Mouse (Mus musculus) mouse embryonic stem cell (cell line): Measurements from ENCODE around the gene Ifna6.

Experiments
- in situ Hi-C, 2 experiments: fragments of 300-500 bp; cut with MboI; formaldehyde crosslinking; loops; 1 replicate in 1 of 2; 3 replicates in 1 of 2; pipeline ENCODE4 v1.14.3; 2019 to 2020; ENCODE audit warnings: low sequenced_read_pairs in 2 of 2, low pct_unique_long_range_greater_than_20kb in 1 of 2, mixed read lengths in 1 of 2; ENCODE audit not compliant: unreplicated experiment in 1 of 2

Gene Ifna6

DNA sequence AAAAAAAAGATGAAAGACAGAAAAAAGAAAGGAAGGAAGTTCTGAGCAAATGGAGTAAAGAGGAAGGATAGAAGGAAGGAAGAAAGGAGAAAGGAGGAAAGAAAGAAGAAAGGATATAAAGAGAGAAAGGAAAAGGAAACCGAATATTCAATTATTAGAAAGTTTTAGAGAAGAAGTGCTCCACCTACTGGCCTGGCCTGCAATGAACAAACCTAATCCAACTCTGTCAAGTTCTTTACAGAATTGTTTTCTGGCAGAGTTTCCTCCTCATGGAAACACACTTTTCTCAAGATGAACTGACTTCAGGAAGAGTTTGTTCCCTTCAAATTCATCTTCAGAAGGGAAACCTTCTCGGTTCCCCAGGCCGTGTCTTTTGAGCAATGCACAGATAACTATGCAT, 11.6 kb downstream of the Ifna6 start:
- in situ Hi-C loops: no loop called here

DNA sequence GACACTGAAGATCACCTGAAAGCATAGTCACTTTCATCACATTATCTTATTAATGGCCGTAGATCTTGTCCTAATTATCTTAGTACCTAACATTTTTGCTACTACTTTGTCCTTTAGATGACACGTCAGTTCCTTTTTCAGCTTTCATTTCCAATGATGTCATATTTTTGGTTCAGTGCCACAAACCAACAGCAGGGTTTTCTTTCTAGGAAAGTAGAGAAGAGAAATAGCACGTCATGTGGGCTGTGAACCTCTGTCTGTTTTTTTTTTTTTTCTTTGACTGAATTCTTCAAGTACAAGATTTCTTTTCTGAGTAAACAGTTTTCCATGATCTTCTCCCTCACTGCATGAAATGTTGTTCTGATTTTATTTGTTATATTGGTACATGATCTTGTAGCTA, 12.8 kb downstream of the Ifna6 start:
- in situ Hi-C loops: no loop called here

- in situ Hi-C loops: no loop called here
Measured at GRCm38 (mm10) chr4:88841438-88841911, 14.3 kb downstream of the Ifna6 start, which contains the start of gene Ifna4. Gene Ifna4, plus strand, starts transcription at chr4:88841861.

GRCm38 (mm10) chr4:88845334-88845733, 18.1 kb downstream of the Ifna6 start:
- in situ Hi-C loops: no loop called here

DNA sequence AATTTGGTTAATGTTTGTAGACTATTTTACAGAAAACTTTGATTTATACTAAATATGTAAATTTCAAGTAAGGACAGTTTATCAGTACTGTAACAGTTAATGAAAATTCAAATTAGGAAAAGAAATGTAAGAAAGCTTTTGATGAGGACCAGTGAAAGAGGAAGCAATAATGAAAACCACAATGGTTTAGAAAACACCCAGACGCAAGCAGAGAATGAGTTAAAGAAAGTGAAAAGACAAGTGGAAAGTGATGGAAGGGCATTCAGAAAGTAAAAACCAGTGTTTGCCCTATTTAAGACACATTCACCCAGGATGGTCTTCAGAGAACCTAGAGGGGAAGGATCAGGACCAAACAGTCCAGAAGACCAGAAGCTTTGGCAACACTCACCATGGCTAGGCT, 22.5 kb downstream of the Ifna6 start, which contains the start of gene Ifna1:
TSS of gene Ifna1 (plus strand) at position 390 of the 400 bp plus-strand sequence.
- in situ Hi-C loops: no loop called here

GRCm38 (mm10) chr4:88851026-88851763, 24.0 kb downstream of the Ifna6 start:
- in situ Hi-C loops: no loop called here

- in situ Hi-C loops: no loop called here
Measured at GRCm38 (mm10) chr4:88859214-88859613, 32.0 kb downstream of the Ifna6 start.

DNA sequence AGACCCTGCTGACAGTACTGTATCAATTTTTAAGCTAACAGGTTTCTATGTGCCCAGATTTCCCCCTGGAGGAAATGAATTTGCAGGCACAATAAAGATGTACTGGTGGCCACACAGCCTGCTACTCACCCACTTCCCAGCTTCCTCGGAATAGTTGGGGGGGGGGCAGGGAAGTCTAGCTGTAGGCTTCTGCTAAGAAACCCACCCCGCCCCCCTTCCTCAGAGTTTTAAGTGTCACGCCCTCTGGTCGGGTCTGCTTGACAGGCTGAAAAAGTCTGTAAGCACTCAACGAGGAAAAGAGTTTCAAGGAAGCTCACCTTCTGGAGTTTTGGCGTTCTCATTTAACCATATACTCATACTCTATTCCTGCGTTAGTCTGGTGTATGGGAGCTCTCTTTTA, 36.1 kb downstream of the Ifna6 start:
- in situ Hi-C loops: no loop called here

- in situ Hi-C loops: no loop called here
Measured at GRCm38 (mm10) chr4:88864599-88864998, 37.4 kb downstream of the Ifna6 start.

DNA sequence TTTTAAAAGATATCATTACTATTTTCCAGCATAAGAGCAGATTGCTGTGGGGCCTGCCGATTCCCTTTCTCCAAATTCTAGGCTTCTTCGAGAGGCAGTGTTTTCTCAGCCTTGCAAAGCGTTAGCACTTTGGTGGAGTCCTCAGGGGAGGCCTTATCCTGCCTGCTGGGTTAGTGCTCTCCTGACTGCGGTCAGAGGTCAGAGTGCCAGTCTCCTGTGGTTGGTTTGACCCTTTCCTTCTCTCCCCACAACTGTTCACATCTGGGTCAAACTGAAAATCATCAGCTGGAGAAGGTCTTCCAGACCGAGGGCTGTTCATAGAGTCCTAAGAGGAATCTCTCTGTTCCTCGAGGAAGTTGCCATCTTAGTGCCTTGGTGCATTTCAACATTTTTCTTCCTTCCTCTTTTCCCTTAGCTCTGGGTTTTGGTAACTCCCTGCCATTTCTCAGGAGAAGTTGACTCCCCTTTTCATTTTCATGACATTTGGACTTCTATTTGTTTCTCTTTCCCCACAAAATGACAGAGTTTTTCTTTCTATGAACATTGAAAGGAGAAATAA, 37.9 kb downstream of the Ifna6 start:
- in situ Hi-C loops: no loop called here

DNA sequence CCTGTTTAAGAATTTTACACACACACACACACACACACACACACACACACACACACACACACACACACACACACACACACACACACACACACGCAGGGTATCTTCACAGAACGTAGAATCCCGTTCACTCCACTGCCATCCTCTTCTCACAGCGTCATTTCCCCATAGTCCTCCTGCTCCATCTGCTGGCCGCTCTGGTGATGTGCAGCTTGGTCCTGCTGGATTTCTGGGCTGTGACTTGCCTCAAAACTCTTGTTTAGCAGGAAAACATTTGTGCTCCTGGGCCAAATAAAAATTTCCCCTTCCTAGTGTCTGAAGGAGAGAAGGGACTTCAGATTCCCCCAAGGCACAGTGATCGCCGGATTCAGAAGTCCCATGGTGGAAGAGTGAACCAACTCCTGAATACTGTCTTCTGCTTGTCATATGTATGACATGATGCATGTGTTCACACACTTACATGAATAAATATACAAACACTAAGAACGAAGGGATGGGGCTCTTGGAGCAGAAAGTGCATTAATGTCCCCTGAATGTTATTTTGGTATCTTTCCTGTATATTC, 40.2 kb downstream of the Ifna6 start:
- in situ Hi-C loops: no loop called here

GRCm38 (mm10) chr4:88867926-88868911, 41.0 kb downstream of the Ifna6 start:
- in situ Hi-C loops: no loop called here

- in situ Hi-C loops: no loop called here
Measured at GRCm38 (mm10) chr4:88872691-88873090, 45.5 kb downstream of the Ifna6 start.

- in situ Hi-C loops: no loop called here
Measured at GRCm38 (mm10) chr4:88875435-88876095, 48.3 kb downstream of the Ifna6 start.

- in situ Hi-C loops: no loop called here
Measured at GRCm38 (mm10) chr4:88876520-88876919, 49.3 kb downstream of the Ifna6 start.
